Mouse (Mus musculus) monocyte, adult 2 months (primary cell): ENCODE measurements around the gene Tuba1c.
A peak's percentile ranks its signal among the peaks of the same experiment; 100 is the strongest.
"Not testable (repeated sequence)": the region's sequence is repeated elsewhere in the genome, so short reads cannot be mapped to it uniquely, and the experiment has no call there.

ENCODE experiments used
- DNase-seq, 2 experiments: peaks; one replicate each; pipeline ENCODE4 v3.0.0; 2022; ENCODE audit warnings: low spot score in 2 of 2, low read depth in 1 of 2

The Tuba1c gene

DNA sequence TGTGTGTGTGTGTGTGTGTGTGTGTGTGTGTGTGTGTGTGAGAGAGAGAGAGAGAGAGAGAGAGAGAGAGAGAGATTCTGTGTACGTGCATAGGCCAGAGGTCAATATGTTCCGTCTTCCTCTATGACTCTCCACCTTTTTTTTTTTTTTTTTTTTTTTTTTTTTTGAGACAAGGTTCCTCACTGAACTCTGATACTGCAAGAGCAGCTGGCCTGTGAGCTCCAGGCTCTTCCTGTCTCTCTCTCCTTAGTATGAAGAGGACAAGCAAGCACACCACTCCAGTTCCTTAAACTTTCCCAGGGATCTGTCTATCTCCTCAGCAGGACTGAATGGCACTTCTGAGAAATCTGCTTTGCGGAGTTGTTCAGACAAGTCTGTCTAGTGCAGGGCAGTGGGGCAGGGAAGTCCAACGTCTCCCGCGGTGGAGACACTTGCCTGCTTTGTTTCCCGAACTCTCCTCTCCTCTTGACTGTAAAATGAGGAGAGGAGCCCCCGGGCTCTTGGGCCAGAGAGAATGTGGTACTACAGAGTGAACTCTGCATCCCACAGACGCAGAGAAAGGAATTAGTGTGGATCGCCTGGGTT, 725 bp upstream of the Tuba1c start:
- no peak for DNase-seq

DNA sequence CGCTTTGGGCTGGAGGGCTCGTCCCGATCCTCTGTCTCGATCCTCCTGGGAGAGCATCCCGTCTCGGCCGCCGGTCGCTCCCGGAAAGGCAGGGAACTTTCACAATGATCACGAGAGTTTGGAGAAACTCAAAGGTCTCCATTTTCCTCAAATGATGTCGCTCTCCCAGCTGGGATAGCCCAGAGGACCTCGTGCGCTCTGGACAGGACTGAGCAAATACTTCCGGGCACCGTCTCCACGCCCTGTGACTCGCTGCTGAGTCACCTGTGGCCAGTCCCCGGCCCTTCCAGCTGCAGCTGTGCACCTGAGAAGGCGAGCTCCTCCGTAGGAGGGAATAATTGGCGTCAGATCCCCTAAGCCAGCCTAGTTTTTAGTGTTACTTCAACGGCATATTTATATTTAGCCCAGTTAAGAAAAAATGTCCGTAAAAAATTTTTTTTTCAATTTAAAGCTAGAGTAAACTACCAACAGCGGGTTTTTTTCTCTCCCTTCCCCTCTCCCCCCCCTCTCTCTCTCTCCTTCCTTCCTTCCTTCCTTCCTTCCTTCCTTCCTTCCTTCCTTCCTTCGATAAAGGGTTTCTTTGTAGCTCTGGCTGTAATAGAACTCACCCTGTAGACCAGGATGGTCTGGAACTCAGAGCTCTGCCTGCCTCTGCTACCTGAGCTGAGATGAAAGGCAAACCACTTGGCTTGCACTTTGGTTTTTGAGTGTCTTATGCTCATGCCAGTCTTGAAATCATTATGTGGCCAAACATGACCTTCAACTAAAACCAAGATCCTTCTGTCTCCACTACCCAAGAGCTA, 1.1 kb downstream of the Tuba1c start:
- DNase-seq, result peak; percentile 39 to 58

DNA sequence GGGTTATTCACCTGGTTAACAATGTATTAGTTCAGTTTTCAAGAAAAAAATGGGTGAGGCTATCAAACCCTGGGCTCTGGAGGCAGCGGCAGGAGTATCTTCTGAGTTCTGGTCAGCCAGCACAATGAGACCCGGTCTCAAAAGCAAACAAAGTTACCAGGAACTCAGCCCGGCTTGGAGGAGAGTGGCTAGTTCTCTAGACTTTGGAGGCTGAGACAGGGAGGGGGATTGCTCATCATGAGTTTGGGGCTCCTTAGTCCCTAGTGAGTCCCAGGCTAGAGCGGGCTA, 1.6 kb downstream of the Tuba1c start:
- DNase-seq, result no peak

DNA sequence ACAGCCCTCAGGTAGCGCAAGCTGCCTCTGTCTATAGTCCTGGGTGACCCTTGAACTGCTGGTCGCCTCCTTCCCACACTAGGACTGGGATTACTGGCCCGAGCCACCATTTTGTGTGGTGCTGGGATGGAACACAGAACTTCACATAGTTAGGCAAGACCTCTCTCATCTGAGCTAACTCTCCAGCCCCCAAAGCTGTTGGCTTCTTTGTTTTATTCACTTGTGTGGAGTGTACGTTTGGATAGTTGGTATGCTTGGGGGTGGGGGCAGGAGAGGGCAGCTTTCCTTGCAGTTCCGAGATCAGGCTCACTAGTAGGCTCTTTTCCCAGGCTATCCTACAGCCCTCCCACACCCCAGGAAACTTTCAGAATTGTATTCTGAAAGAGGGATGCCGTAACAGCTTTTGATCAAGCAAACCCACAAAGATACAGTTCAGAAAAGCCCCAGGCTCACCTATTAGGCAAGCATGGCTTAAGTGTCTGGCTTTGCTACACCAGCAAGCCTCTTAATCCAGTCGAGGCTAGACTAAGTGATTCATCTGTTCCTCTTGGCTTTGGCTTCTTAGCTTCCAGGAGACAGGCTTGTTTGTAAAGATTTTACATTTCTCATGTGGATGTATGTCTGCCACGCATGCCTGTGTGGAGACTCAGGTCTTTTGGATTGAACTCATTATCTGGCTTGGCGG, 2.5 kb downstream of the Tuba1c start:
- DNase-seq, result no peak

DNA sequence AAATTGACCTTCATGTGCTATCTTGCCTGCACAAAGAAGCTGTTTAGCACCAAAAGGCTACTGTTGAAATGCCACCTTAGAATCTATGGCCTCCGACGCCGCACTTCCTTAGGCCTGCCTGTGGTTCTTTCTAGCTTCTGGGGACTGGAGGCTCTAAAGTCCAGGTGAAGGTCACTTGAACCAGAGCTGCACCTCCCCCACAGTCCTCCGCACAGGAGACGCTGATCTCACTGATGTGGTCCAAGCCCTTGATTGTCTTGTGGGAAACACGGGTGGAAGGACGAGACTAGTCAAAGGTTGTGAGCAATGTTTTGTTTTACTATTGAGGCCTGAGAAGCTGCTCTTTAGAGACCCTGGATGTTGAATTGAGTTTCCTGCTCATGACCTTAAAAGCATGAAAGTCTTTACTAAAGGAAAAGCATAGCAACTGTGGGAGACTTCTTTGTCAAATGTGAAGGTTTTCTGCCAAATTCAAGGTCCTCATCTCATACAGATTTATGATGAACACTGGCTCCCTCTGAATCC, 3.1 kb downstream of the Tuba1c start:
- no peak for DNase-seq

DNA sequence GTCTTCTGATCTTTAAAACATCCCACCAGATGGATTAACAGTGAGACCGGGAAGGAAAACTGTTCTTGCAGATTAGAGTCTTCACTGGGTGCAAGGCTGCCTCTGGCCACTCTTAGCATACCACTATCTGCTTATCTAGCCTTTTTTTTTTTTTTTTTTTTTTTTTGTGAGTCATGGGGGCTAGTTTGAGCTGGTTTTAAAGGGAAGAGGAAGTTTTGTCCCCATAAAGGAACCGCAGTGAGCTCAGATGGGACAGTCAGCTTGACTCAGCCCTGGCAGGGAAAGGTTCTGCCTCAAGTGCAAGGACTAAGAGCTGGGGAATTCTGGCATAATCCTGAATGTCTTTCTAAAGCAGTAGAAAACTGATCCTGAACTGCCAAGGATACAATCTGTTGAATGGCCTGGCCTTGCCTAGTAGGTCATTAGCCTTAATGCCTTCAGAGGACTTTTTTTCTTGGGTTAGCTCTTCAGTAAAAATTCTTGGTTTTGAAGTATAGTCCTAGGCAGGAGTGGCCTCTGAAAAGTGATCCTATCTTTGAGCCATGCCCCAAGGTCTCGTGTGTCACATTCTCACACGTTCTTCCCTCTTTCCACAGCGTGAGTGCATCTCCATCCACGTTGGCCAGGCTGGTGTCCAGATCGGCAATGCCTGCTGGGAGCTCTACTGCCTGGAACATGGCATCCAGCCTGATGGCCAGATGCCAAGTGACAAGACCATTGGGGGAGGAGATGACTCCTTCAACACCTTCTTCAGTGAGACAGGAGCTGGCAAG, 4.0 kb downstream of the Tuba1c start:
- DNase-seq, result no peak

DNA sequence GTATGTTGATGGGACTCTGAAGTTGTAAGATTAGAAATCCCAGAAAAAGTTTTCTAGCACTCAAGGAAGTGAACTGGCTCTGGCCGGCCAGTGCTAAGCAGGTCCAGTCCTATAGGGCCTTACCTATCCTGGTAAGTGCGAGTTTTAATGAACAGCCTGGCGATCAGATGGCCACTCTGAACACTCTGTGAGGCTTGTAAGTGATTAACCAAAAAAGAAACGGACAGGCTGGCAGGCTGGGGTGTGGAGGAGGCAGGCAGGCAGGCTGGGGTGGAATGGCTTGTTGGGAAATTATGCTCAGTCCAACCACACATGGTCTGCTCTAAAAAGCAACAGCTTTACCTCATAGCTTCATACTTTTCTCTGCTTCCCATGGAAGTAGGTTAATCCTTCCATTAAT, 5.7 kb downstream of the Tuba1c start:
- DNase-seq, result no peak

DNA sequence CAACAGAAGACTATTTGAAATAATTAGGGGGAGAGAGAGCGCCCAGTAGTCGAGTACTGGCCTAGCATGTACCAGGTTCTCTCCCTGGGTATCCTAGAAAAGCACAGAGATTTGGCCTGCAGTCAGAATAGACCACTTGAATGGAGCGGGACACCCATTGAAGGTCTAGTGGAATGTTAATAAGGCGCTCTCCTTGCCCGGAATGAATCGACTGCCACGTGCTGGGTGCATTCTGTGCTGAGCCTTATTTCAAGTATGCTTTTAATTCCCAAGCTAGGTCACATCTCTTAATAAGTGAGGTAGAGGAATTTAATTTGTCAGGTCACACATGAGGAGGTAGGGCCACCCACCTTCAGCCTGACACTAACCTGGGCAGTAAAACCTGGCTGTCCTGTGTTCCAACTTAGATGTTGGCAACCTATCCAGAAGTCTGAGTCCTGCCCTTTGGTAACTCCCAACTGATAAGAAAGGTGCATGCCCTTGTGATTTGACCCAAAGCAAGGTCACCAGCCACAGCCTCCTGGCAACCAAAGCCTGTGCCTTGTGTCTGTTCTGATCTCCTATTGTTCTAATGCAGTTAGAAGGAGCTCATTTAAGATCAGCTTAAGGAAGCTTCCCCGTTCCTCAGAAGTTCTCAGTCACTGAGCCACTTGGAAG, 6.7 kb downstream of the Tuba1c start:
- DNase-seq, result no peak

DNA sequence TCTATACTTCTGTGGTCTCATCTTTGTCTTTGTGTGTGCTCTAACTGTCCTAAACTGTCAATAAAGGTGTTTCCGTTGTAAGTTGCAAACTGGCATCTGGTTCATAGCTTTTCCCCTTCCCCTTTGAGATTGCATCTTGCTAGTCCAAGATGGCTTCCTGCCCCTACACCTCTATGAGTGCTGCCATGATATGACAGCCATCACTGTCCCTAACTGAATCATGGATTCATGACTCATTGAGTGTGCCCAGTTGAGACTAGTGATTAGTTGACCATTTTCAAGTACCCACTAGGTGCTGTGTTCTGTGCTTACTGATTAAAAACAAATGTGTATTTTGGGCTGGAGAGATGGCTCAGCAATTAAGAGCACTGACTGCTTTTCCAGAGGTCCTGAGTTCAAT, 8.3 kb downstream of the Tuba1c start:
- no peak for DNase-seq

DNA sequence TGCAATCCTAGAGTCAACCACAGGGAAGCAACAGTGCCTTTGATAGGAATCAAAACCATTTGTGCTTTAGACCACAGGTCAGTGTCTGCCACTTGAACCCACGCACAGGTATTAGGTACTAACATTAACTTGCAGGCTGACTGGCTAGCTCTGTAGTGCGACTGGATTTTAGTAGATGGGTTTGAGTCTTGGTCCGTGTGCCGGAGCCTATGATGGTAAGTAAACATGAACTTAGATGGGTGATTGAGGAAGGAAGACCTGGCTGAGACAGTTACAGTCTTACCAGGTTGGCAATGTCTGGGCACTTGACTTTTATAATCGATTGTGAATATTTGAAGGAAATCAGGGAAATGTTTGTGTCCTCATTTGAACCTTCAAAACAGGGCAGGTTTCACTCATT, 9.1 kb downstream of the Tuba1c start:
- no peak for DNase-seq

DNA sequence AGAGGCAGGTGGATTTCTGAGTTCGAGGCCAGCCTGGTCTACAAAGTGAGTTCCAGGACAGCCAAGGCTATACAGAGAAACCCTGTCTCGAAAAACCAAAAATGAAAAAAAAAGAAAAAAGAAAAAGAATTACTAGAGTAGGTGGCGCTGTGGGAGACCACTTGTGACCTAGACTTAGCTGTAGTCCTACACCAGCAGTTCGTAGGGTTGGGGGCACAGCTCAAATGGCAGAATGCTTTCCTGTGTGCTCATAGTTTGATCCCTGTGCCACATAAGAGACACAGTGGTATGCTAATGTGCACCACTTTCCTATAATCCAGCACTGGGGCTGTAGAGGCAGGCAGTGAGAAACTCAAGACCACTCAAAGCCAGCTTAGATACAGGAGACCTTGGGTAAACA, 9.6 kb downstream of the Tuba1c start:
- DNase-seq, result no peak

DNA sequence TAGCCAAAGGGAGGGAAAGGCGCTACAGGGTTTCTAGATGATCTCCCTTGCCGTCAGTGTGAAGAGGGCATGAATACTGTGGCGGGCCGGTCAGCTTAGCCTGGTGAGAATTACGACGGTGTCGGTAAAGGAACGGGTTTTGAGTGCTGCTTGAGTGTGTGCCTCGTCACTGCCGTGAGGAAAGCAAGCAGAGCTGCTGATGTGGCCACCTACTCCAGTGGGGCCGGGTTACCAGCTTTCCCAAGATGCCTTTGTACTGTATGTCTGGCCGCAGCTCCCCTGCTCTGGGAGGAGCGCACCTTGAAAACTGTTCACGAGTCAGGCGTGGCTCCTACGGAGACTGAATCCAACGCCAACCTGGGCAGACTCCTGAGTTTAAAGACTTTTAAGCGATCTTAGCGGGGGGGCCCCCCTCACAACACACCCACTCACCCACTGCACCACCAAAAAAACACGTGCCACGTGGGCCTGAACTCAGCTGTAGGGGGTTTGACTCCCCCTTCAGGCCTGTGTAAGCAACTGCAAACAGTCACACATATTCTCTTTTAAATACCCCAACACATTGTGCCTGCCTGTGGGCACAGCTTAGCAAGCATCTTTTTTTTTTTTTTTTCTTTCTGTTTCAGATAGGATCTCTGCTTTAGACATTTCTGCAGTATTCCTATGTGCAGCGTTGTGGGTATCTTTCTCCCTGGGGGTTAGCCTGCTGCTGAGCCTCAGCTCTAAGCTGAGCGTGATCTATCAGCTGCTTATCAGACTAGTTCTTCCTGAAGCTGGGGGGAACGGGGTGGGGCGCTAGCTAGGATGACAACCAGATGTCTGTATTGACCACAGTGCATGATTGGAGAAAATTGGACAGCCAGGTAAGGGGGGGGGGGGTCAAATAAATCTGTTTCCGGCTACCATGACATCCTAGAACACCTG, 10.6 kb downstream of the Tuba1c start:
- DNase-seq, result no peak

DNA sequence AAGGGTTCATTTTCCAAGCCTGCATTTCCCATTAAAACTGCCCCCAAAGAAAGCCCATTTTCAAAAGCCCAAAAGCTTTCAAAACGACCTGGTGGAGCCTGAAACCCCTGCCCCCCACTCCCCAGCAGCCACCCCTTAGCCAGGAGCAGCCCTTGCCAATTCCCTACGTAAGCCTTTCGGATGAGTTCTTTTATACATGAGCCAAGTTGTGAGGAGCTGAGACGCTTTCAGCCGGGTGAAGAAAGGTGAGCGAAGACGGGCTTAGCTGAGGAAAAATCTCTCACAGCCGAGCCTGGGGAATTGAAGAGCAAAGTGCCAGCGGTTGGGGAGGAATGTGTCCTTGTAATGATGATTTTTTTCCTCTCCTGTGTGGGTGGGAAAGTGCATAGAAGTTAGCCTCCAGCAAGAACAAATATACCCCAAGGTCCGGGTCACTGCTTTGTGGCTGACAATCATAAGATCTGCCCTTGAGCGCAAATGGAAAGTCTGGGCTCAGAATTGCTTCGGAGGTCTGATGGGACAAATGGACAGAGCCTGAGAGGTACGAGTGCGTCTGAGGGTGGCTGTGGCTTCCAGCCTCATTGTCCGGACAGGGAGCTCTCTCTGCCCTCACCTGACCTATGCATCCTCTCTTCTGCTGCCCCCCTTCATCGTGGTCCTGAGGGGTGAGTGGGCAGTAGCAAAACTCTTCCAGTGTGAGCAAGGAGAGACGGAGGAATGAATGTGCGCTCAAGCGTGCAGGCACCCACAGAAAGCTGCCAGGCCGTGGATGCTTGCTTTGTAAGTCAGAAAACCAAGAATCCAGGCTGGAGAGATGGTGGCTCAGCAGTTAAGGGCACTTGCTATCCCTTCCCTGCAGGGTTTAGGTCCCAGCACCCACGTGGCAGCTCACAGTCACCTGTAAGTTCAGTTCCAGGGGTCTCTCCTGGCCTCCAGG, 11.5 kb downstream of the Tuba1c start:
- DNase-seq, result no peak

DNA sequence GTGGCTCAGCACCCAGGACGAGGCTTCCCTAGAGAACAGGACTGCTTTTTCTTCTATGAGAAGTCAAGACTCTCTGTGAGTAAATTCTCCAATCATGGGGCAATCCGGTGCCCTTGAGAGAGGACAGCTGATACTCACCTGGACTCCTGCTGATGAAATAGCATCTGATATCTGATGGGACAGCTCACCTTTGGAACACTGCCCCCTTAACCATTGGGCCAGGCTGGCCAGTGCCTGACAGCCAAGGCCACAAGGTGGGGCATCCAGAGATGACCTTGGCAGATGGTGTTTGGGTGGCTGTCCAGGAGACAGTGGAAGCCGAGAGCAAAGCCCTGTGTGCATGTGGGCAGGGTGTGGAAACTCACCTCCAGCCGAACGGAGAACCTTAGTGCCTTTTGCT, 12.6 kb downstream of the Tuba1c start:
- no peak for DNase-seq

DNA sequence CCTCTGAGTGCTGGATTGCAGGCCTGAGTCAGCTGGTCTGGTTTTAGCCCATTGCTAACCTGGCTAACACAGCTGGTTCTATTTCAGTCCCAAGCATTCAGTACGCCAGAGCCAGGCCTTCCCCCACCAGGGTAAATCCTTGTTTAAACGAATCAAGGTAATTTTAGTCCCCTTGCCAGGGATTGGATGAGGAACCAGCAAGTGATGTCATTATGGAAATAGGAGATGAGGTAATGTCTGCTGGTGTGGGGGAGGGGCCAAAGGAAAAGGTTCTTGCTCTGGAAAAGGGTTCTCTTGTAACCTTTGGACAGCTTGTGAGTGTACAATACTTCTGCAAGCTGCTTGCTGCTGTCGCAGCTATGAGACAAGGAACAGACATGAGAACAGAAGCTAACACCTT, 15.2 kb downstream of the Tuba1c start:
- DNase-seq, result no peak

DNA sequence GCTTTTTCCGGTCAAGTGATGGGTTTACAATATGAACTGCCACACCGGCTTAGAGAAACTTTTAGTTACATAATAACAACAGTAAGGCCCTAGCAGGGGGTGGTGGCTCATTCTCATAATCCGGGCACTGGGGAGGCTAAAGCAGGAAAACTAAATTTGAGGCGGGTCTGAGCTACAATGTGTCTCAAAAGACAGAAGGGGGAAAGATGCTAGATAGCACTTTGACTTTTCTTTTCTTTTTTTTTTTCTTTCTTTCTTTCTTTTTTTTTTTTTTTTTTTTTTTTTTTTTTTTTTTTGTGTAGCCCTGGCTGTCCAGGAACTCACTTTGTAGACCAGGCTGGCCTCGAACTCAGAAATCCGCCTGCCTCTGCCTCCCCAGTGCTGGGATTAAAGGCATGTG, 16.0 kb downstream of the Tuba1c start:
- not testable (repeated sequence) for DNase-seq

DNA sequence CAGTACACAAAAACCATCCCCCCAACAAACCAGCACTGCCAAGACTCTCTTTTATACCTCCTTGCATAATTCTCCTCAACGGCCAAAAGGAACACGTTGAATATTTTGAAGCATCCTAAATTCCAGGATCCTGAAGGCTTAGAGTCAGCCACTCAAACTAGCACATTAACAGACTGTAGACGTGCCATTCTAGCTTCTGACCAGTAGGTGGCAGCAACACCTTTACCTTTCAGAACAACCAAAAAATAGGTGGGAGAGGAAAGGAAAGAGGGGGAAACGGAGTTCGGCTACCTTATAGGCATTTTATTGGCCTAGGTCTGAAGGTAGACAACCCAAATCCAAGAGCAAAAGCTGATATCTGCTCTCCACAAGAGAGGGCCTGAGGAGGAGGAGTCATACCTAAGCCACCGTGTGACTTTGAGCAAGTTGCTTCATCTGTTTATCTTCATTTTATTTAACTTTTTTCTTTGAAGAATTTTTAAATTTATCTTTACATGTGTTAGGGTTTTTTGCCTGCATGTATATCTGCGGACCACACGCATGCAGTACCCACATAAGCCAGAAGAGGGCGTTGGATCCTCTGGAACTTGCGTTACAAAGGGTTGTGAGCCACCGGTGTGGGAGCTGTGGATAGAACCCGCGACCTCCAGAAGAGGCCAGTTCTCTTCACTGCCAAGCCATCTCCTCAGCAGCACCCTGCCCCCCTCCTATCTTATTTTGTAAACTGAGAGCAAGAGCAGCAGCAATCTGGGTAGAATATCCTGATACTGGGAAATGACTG, 20.0 kb downstream of the Tuba1c start:
- DNase-seq, result no peak

DNA sequence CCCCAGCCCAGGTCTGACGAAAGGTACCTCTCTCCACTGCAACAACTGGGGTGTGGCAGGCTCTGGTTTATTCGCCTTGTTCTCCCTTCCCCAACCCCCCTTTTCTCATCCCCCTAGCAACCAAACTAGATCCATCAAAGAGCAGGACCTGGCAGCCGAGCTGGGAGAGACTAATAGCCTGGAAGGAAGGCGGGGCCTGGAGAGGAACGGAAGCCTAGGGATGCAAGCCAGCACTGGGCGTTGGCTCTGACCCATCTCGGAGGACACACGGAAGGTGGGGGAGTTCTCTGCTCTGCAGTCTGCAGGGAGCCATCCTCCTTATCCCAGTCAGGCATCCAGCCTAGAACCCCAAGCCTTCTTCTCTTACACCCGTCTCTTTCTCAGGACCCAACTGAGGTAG, 23.7 kb downstream of the Tuba1c start:
- DNase-seq, result no peak
